Mouse (Mus musculus): ENCODE data around the gene Tmem200c.

The Tmem200c gene

GRCm38 (mm10) chr17:68826323-68826722 lies at the start of gene Tmem200c:
Gene Tmem200c, plus strand, starts transcription at chr17:68826623.
- no peak for DNase-seq (ENCODE audit: low spot score in 2 of 2)

GRCm38 (mm10) chr17:68793741-68794140 lies 32.7 kb upstream of the Tmem200c start:
- no peak for DNase-seq (ENCODE audit: low spot score in 2 of 2)

- no peak for DNase-seq (ENCODE audit: low spot score in 2 of 2)
These were observed 10.2 kb downstream of the Tmem200c start for GRCm38 (mm10) chr17:68836655-68837012.

GRCm38 (mm10) chr17:68837013-68837858 lies 10.8 kb downstream of the Tmem200c start:
- peak; percentile 71 to 78 for DNase-seq (ENCODE audit: low spot score in 2 of 2)

GRCm38 (mm10) chr17:68837859-68838194 lies 11.4 kb downstream of the Tmem200c start:
- no peak for DNase-seq (ENCODE audit: low spot score in 2 of 2)

GRCm38 (mm10) chr17:68839888-68840571 lies 13.6 kb downstream of the Tmem200c start:
- DNase-seq (ENCODE audit: low spot score in 2 of 2) = peak in 1 of 2 experiments; percentile 13

GRCm38 (mm10) chr17:68840572-68840939 lies 14.1 kb downstream of the Tmem200c start:
- no peak for DNase-seq (ENCODE audit: low spot score in 2 of 2)

- DNase-seq (ENCODE audit: low spot score in 2 of 2) = peak; percentile 59
These were observed 14.9 kb downstream of the Tmem200c start for GRCm38 (mm10) chr17:68841097-68841891.

- no peak for DNase-seq (ENCODE audit: low spot score in 2 of 2)
These were observed 15.4 kb downstream of the Tmem200c start for GRCm38 (mm10) chr17:68841892-68842252.

- peak; percentile 19 to 53 for DNase-seq (ENCODE audit: low spot score in 2 of 2)
These were observed 19.5 kb downstream of the Tmem200c start for GRCm38 (mm10) chr17:68845931-68846330.

- DNase-seq (ENCODE audit: low spot score in 2 of 2) = peak in 1 of 2 experiments; percentile 42
These were observed 22.3 kb downstream of the Tmem200c start for GRCm38 (mm10) chr17:68848739-68849138.

- DNase-seq (ENCODE audit: low spot score in 2 of 2) = no peak
These were observed 25.9 kb downstream of the Tmem200c start for GRCm38 (mm10) chr17:68852171-68852966.

GRCm38 (mm10) chr17:68864175-68864574 lies 37.8 kb downstream of the Tmem200c start:
- DNase-seq (ENCODE audit: low spot score in 2 of 2) = no peak

GRCm38 (mm10) chr17:68868439-68868838 lies 42.0 kb downstream of the Tmem200c start:
- DNase-seq (ENCODE audit: low spot score in 2 of 2) = no peak

GRCm38 (mm10) chr17:68874021-68874420 lies 47.6 kb downstream of the Tmem200c start:
- DNase-seq (ENCODE audit: low spot score in 2 of 2) = no peak

GRCm38 (mm10) chr17:68875251-68875650 lies 48.8 kb downstream of the Tmem200c start:
- DNase-seq (ENCODE audit: low spot score in 2 of 2) = no peak

GRCm38 (mm10) chr17:68875917-68876495 lies 49.6 kb downstream of the Tmem200c start:
- no peak for DNase-seq (ENCODE audit: low spot score in 2 of 2)

- DNase-seq (ENCODE audit: low spot score in 2 of 2) = peak; percentile 57 to 62
These were observed 55.5 kb downstream of the Tmem200c start for GRCm38 (mm10) chr17:68881725-68882524.

- DNase-seq (ENCODE audit: low spot score in 2 of 2) = no peak
These were observed 57.2 kb downstream of the Tmem200c start for GRCm38 (mm10) chr17:68883474-68884083.

- peak in 1 of 2 experiments; percentile 13 for DNase-seq (ENCODE audit: low spot score in 2 of 2)
These were observed 64.2 kb downstream of the Tmem200c start for GRCm38 (mm10) chr17:68890672-68891071.

Measured in frontal cortex, postnatal 36 days (tissue).